Mouse (Mus musculus): ENCODE measurements around the gene Dcn.

Gene Dcn

GRCm38 (mm10) chr10:97479004-97479766 is at the start of gene Dcn:
Dcn (plus strand) TSS chr10:97479609.
- DNase-seq (ENCODE audit: low read depth, low spot score) = no peak

- no peak for DNase-seq (ENCODE audit: low read depth, low spot score)
Measured at GRCm38 (mm10) chr10:97436662-97437061, 42.7 kb upstream of the Dcn start.

GRCm38 (mm10) chr10:97442300-97442699 is 37.1 kb upstream of the Dcn start:
- DNase-seq (ENCODE audit: low read depth, low spot score) = no peak

- no peak for DNase-seq (ENCODE audit: low read depth, low spot score)
Measured at GRCm38 (mm10) chr10:97446486-97446885, 32.9 kb upstream of the Dcn start.

GRCm38 (mm10) chr10:97452886-97453285 is 26.5 kb upstream of the Dcn start:
- DNase-seq (ENCODE audit: low read depth, low spot score) = no peak

GRCm38 (mm10) chr10:97453529-97453928 is 25.9 kb upstream of the Dcn start:
- no peak for DNase-seq (ENCODE audit: low read depth, low spot score)

GRCm38 (mm10) chr10:97456993-97457392 is 22.4 kb upstream of the Dcn start:
- DNase-seq (ENCODE audit: low read depth, low spot score) = no peak

- DNase-seq (ENCODE audit: low read depth, low spot score) = no peak
Measured at GRCm38 (mm10) chr10:97466818-97467217, 12.6 kb upstream of the Dcn start.

- no peak for DNase-seq (ENCODE audit: low read depth, low spot score)
Measured at GRCm38 (mm10) chr10:97469411-97470140, 9.8 kb upstream of the Dcn start.

GRCm38 (mm10) chr10:97475460-97475859 is 3.9 kb upstream of the Dcn start:
- no peak for DNase-seq (ENCODE audit: low read depth, low spot score)

- DNase-seq (ENCODE audit: low read depth, low spot score) = no peak
Measured at GRCm38 (mm10) chr10:97478259-97478658, 1.1 kb upstream of the Dcn start.

- DNase-seq (ENCODE audit: low read depth, low spot score) = no peak
Measured at GRCm38 (mm10) chr10:97482150-97482549, 2.7 kb downstream of the Dcn start.

- DNase-seq (ENCODE audit: low read depth, low spot score) = no peak
Measured at GRCm38 (mm10) chr10:97484049-97484448, 4.6 kb downstream of the Dcn start.

- DNase-seq (ENCODE audit: low read depth, low spot score) = no peak
Measured at GRCm38 (mm10) chr10:97485151-97485550, 5.7 kb downstream of the Dcn start.

GRCm38 (mm10) chr10:97486085-97486484 is 6.7 kb downstream of the Dcn start:
- no peak for DNase-seq (ENCODE audit: low read depth, low spot score)

- DNase-seq (ENCODE audit: low read depth, low spot score) = no peak
Measured at GRCm38 (mm10) chr10:97487269-97487989, 8.0 kb downstream of the Dcn start.

- DNase-seq (ENCODE audit: low read depth, low spot score) = no peak
Measured at GRCm38 (mm10) chr10:97492367-97492980, 13.1 kb downstream of the Dcn start.

GRCm38 (mm10) chr10:97497646-97498045 is 18.2 kb downstream of the Dcn start:
- no peak for DNase-seq (ENCODE audit: low read depth, low spot score)

GRCm38 (mm10) chr10:97523366-97523765 is 44.0 kb downstream of the Dcn start:
- no peak for DNase-seq (ENCODE audit: low read depth, low spot score)

- DNase-seq (ENCODE audit: low read depth, low spot score) = no peak
Measured at GRCm38 (mm10) chr10:97535697-97536096, 56.3 kb downstream of the Dcn start.

GRCm38 (mm10) chr10:97536921-97537320 is 57.5 kb downstream of the Dcn start:
- no peak for DNase-seq (ENCODE audit: low read depth, low spot score)

GRCm38 (mm10) chr10:97538202-97538601 is 58.8 kb downstream of the Dcn start:
- no peak for DNase-seq (ENCODE audit: low read depth, low spot score)
